Comparison of ENCODE assay signal across 22 mouse cellular contexts in the genomic region with DNA sequence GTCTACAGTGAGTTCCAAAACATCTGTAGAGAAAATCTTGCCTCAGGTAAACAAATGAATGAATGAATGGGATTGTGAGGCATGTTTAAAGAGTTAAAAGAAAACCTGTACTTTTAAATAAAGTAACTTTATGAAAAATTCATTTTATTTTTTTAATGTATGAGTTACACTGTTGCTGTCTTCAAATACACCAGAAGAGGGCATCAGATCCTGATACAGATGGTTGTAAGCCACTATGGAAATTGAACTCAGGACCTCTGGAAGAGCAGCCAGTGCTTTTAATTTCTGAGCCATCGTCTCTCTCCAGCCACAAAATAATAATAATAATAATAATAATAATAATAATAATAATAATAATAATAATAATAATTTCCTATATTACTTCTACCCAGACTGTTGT. TPM values are rescaled to one million over a fixed set of nuclear protein-coding genes. Genes with fewer than 3 reads are reported as not detected.
DNase-seq lines count a peak whose midpoint lies in the region; ATAC-seq and TF ChIP-seq lines count a peak whose summit lies in the region.
"Had no signal": no experiment of that assay in that cellular context is flagged by ENCODE, and none has a peak within 500 bp of the region (broad histone marks: within the 10 kb centered on the region; RNA-seq: fewer than 3 reads in every experiment).

No protein-coding gene starts in this region.

- H3K4me2 ChIP-seq in kidney, postnatal 0 days (ENCODE audit: low read length): no peak overlapping the region
- peak overlapping the region; percentile 74 for H3K4me2 ChIP-seq in liver, embryonic 15.5 days
- H3K4me2 ChIP-seq: embryonic facial prominence, embryonic 15.5 days; forebrain, embryonic 12.5 days had no signal

- peaks cover 17% of the 10 kb centered on the region; the same call in 1 of the 2 replicates for H3K36me3 ChIP-seq in kidney, postnatal 0 days (ENCODE audit: insufficient read depth, low read length)
- peaks cover 54% of the 10 kb centered on the region for H3K36me3 ChIP-seq in liver, embryonic 15.5 days (replicated peaks)

- peak; percentile 42 for TF ChIP-seq CTCF in kidney, postnatal 0 days (IDR thresholded peaks at IDR 0.05; ENCODE audit: low read depth)

- no peak overlapping the region for H3K27ac ChIP-seq in kidney, postnatal 0 days
- peak overlapping the region; percentile 93; the same call in 1 of the 2 replicates for H3K27ac ChIP-seq in liver, embryonic 15.5 days (replicated peaks)
- H3K27ac ChIP-seq: embryonic facial prominence, embryonic 15.5 days; forebrain, embryonic 12.5 days; heart, embryonic 13.5 days had no signal

- no peaks in the 10 kb centered on the region for H3K9me3 ChIP-seq in kidney, postnatal 0 days (replicated peaks; ENCODE audit: low read length)
- H3K9me3 ChIP-seq in liver, embryonic 15.5 days (replicated peaks): no peaks in the 10 kb centered on the region
- H3K9me3 ChIP-seq: embryonic facial prominence, embryonic 15.5 days; forebrain, embryonic 12.5 days; heart, embryonic 13.5 days had no signal

- no peaks in the 10 kb centered on the region for H3K27me3 ChIP-seq in kidney, postnatal 0 days (ENCODE audit: insufficient read depth, low read length)
- H3K27me3 ChIP-seq in liver, embryonic 15.5 days: no peaks in the 10 kb centered on the region
- H3K27me3 ChIP-seq: embryonic facial prominence, embryonic 15.5 days; forebrain, embryonic 12.5 days; heart, embryonic 13.5 days had no signal

- H3K9ac ChIP-seq in kidney, postnatal 0 days (ENCODE audit: low read depth, low read length): no peak overlapping the region
- no peak overlapping the region for H3K9ac ChIP-seq in liver, embryonic 15.5 days
- H3K9ac ChIP-seq: embryonic facial prominence, embryonic 15.5 days; forebrain, embryonic 12.5 days; heart, embryonic 13.5 days had no signal

- 86% methylated on average over 1 of the region's 1 CpGs for WGBS in kidney, postnatal 0 days
- WGBS in liver, embryonic 15.5 days (ENCODE audit: insufficient replicate concordance): 46% methylated on average over 1 of the region's 1 CpGs

- peaks cover 4% of the 10 kb centered on the region; the same call in 1 of the 2 replicates for H3K4me1 ChIP-seq in kidney, postnatal 0 days (replicated peaks; ENCODE audit: insufficient read depth, low read length)
- peaks cover 44% of the 10 kb centered on the region for H3K4me1 ChIP-seq in liver, embryonic 15.5 days (replicated peaks)

- no peak for ATAC-seq in kidney, postnatal 0 days (replicated peaks; ENCODE audit: low FRiP score, low read depth)
- ATAC-seq in liver, embryonic 15.5 days (ENCODE audit: insufficient read depth): no peak
- ATAC-seq: hindbrain, embryonic 16.5 days had no signal

- no peak for DNase-seq in kidney, postnatal 0 days (ENCODE audit: low spot score)
- no peak for DNase-seq in kidney, adult 18-20 months
- DNase-seq in 3T3-L1 (ENCODE audit: low read depth, low spot score): peak; percentile 42
- DNase-seq in CD4-positive helper T cell, adult 2 months (ENCODE audit: low read depth, low spot score): peak; percentile 24
- DNase-seq in cerebellum, adult 9-11 months: no peak
- no peak for DNase-seq in kidney, adult 8-10 months
- DNase-seq: cerebellum, postnatal 14 days; embryo, embryonic 11 days; heart, postnatal 36 days; kidney, adult 9 months; layer of hippocampus, postnatal 36 days; left cerebral cortex, postnatal 4 days; lung, adult 18-20 months; midbrain, embryonic 14.5 days; retina, postnatal 1 day; right cerebral cortex, postnatal 4 days; thymus, adult 18-20 months had no signal

- H3K4me3 ChIP-seq in kidney, postnatal 0 days (replicated peaks; ENCODE audit: low read depth, low read length): no peak overlapping the region
- no peak overlapping the region for H3K4me3 ChIP-seq in liver, embryonic 15.5 days (replicated peaks)
- H3K4me3 ChIP-seq: embryonic facial prominence, embryonic 15.5 days; forebrain, embryonic 12.5 days; heart, embryonic 13.5 days had no signal

RNA-seq across cellular contexts. Expression of gene Prdx3, which starts 3.9 kb away (rescaled TPM):
- polyA plus RNA-seq in kidney, postnatal 0 days (2015; fragmentation: Nextera tagmentation; extraction: Ambion mirVana): 190 and 193 TPM in 2 replicates
- 341 TPM in 2 replicates for polyA plus RNA-seq in liver, embryonic 15.5 days (2015; fragmentation: Nextera tagmentation; extraction: Ambion mirVana)

RNA-seq across cellular contexts. Expression of gene Sfxn4, which starts 9.2 kb away (rescaled TPM):
- polyA plus RNA-seq in kidney, postnatal 0 days (2015; fragmentation: Nextera tagmentation; extraction: Ambion mirVana): 8.3 and 8.7 TPM in 2 replicates
- 0.62 and 1.1 TPM in 2 replicates for polyA plus RNA-seq in liver, embryonic 15.5 days (2015; fragmentation: Nextera tagmentation; extraction: Ambion mirVana)

RNA-seq across cellular contexts. Expression of gene Grk5, which starts 19.1 kb away (rescaled TPM):
- 2.3 and 2.9 TPM in 2 replicates for polyA plus RNA-seq in kidney, postnatal 0 days (2015; fragmentation: Nextera tagmentation; extraction: Ambion mirVana)
- polyA plus RNA-seq in liver, embryonic 15.5 days (2015; fragmentation: Nextera tagmentation; extraction: Ambion mirVana): 0.41 and 0.47 TPM in 2 replicates

RNA-seq across cellular contexts. Expression of gene Fam45a, which starts 59.1 kb away (rescaled TPM):
- polyA plus RNA-seq in kidney, postnatal 0 days (2015; fragmentation: Nextera tagmentation; extraction: Ambion mirVana): 26.5 and 29.1 TPM in 2 replicates
- polyA plus RNA-seq in liver, embryonic 15.5 days (2015; fragmentation: Nextera tagmentation; extraction: Ambion mirVana): 20.2 and 20.9 TPM in 2 replicates

Comparison
In these comparisons a context has a peak if more than half of its experiments do, and no peak if none do; other contexts are left out.
1. DNase-seq: peak in 3T3-L1 (single experiment) and CD4-positive helper T cell, adult 2 months (single experiment); none in kidney, postnatal 0 days (single experiment), kidney, adult 18-20 months (single experiment), cerebellum, adult 9-11 months (single experiment) and kidney, adult 8-10 months (0 of 2).